Mouse (Mus musculus): Measurements from ENCODE around the gene A830031A19Rik. TPM values are rescaled to one million over a fixed set of nuclear protein-coding genes. Genes with fewer than 3 reads are reported as not detected.

A830031A19Rik gene
- total RNA-seq, 2 experiments from 2014 or later, result not detected

DNA sequence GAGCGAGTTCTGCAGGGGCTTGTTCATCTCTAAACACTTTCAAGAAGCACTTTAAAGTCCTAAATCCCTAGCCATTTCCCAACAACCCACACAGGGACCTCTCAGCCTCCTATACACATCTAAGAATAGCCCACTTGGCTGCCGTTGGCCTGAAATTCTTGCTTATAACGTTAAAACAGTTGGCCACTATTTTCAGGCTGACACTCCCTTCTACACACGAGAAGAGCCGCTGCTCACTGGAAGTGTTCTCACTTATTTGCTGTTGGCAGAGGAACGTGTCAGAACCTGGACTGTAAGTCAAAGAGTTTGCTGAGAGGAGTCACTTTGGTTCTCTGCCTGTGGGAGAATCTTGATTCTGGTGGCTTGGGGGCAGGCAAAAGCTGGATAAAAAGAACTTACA, 30.8 kb downstream of the A830031A19Rik start:
- ATAC-seq (replicated peaks; ENCODE audit: low FRiP score, poor library complexity, severe bottlenecking), result no peak

DNA sequence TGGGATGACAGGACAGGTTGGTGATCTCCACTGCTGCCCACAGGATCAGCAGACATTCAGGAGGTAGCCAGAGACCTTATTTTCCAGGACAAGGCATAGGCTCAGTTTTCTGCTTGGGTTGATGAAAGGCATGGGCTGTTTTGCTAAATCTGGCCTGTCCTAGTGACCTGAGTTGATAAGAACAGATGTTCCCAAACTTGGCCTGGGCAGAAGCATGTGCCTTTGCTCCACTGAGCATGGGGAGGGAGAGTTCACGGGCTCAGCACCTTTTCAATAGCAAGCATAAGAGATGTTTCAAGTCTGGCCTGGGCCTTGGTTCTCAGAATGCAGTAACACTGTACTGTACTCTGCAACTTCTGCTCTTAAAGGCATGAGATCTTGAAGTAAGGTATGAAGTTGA, 54.1 kb downstream of the A830031A19Rik start:
- ATAC-seq (replicated peaks; ENCODE audit: low FRiP score, poor library complexity, severe bottlenecking), result no peak

DNA sequence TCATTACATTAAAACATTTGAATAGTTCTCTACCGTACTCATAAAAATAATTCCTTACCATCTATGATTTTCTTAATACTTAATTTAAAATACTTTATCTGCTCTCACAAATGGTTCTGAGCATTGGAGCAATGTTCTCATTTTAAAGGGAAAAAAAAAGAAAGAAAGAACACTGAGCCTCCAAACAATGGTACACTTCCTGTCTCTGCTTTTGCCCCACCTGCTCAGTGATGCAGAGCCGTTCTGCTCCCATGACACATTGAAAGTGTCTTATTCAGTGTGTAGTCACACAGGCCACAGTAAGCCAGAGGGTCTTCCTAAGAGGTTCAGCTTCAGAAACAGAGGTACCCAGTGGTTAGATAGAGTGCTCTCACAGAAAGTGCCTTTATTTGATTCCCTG, 56.1 kb downstream of the A830031A19Rik start:
- ATAC-seq (replicated peaks; ENCODE audit: low FRiP score, poor library complexity, severe bottlenecking), result no peak

DNA sequence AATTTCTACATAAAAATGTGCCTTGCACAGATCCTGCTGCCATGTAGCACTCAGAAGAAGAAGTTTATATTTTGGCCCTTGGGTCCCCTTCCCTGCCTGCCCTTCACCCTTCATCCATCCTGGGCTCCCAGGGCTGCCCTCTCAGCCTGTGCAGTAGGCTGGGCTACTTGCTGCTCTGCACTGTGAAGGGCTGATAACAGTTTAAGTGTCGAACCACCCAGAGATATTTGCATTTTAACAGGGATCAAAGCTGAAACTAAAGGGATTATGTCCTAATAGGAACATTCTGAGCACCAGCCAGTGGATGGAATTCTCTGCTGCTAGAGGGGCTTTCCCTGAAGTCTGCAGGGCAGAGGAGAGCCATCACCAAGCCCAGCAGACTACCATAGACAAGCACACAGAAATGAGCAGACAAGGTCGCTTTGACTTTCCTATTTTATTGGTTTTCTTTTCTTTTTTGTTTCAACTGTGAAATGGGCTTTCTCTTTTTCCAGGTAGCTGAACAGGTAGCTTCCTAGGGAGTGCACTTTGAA, 58.1 kb downstream of the A830031A19Rik start:
- ATAC-seq (replicated peaks; ENCODE audit: low FRiP score, poor library complexity, severe bottlenecking), result no peak

DNA sequence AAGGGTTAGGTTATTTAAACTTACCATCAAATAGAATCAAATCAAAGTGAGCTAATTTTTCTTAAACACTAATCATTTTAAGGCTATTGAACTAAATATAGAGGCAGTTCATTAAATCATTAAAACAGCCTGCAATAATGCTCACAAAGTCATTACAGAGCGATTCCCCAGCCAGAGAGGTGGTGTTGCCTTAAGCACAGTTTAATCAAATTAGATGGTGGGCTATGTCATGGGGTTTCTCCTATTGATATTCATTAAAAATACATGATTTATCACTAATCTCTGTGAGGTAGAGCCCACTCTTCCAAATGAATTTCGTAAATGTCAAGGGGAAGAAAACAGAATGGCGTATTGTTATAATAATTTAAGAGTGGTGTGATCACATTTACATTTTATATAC, 58.8 kb downstream of the A830031A19Rik start:
- no peak for ATAC-seq (replicated peaks; ENCODE audit: low FRiP score, poor library complexity, severe bottlenecking)

DNA sequence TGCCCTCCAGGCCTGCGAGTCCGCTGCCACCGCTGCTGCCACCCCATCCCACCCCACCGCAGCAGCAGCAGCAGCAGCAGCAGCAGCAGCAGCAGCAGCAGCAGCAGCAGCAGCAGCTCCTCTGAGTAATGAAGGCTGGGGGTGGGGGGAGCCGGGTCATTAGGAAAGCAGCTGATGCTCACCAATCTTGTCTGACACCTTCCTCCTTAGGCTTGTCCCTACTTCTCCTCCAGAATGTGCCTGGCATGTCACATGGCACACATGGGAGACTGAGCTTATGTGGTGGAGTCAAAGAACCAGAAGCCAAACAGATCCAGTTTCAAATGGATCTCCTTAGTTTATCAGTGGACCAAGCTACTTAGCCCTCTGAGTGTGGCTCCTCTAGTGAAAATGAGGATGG, 60.2 kb downstream of the A830031A19Rik start:
- no peak for ATAC-seq (replicated peaks; ENCODE audit: low FRiP score, poor library complexity, severe bottlenecking)

DNA sequence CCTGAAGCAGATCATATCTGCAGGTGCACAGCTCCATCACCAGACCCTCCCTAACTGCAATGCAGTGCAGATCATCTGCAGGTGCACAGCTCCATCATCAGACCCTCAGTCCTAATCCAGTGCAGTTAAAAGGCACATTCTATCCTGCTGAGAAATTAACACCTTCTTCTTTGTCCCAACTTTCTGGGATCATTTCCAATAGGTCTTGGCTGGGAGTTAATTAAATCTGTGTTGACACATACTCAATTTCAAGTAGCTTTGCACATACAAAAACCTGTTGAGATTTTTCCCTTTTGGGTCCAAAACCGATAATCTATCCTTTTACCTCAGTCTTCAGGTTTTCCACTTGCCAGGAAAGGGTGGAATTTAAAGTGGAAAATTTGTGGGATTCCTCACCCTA, 62.6 kb downstream of the A830031A19Rik start:
- no peak for ATAC-seq (replicated peaks; ENCODE audit: low FRiP score, poor library complexity, severe bottlenecking)

DNA sequence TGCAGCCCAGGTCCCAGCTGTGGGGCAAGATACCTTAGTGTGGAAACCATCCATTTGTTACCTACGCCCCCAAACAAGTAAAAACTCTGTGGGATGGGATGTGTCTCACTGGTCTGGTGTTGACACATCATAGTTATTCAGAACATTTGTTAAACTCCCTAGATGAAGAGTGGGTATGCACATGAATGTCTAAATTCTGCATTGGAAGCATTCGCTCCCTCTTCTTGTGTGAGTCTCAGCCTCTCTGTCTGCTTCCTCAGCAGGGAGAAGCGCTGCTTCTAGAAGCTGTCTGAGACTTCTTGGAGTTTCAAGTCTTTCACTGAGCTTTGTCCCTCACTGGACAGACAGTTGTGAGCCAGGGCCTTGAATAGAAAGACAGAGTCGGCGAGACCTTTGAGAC, 65.9 kb downstream of the A830031A19Rik start:
- no peak for ATAC-seq (replicated peaks; ENCODE audit: low FRiP score, poor library complexity, severe bottlenecking)

DNA sequence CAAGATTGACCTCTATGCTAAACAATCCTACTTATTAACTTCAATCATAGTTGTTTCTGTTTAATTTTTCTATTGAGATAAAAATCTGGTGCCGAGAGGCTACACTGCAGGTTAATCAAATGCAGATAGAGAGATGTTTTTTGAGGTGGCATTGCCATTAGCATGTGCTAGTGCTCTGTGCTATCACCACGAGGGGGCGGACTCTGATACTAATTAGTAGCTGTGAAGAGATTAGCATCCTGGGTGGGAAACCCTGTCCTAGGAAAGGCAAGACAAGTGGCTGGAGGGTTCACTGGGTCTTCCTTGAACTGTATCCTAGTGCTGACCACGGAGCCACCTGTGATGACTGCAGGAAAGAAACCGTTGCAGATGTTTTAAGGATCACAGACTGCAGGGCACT, 66.6 kb downstream of the A830031A19Rik start:
- ATAC-seq (replicated peaks; ENCODE audit: low FRiP score, poor library complexity, severe bottlenecking), result no peak

DNA sequence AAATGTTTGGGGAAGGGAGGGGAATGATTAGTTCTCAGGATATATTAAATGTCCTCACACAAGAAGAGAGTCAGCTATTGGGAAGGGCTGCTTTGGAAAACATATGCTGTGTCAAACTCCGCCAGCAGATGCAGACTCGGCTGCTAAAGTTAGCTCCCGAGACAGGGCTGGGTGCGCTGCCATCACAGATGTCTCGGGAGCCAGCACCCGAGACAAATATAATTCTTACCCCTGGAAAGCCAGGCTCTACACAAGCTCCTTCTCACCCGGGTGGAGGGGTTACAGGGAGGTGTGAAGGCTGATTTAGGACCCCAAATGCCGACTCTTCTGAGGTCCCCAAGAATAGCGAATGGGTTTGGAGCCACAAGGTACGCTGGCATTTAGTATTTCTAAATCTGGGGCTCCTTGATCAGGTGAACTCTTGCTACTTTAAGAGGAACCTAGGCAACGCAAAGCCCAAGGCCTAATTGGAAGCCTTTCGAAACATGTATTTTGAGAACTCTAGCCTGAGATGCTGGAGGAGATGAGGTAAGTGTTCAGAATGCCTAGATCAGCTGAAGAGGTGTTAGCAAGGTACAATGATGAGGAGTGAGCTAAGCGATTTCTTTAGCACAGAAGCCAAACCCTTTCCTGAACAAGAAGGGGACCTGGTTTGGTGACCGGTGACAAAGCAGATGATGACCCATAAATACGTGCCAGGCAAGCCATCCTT, 69.3 kb downstream of the A830031A19Rik start:
- ATAC-seq (replicated peaks; ENCODE audit: low FRiP score, poor library complexity, severe bottlenecking), result no peak

DNA sequence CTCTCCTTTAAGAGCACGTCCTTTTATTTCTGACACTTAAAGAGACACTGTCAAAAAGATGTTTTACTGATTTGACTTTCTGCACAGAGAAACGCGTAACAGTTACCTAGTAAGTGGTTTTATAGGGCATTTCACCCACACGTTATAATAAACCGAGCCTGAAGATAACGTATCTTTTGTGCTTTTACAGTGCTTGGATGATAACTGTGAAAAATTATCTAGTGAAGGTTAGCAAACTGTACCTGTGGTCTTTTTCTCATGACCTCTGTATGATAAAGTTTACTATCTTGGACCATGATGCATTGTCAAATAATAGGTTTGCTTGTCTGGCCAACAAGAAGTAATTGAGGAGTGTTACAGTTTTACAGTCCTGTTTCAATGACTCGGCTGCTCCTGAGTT, 74.2 kb downstream of the A830031A19Rik start:
- ATAC-seq (replicated peaks; ENCODE audit: low FRiP score, poor library complexity, severe bottlenecking), result no peak

Other genes with a start within 250 kb of the A830031A19Rik start
- 15.1 and 28.5 TPM in 2 replicates for gene Papolg, start 179.8 kb downstream of the A830031A19Rik start, total RNA-seq (2015; ENCODE audit: low replicate concordance)
- 12.7 and 13.5 TPM in 2 replicates for gene Papolg, start 179.8 kb downstream of the A830031A19Rik start, total RNA-seq (2017; ENCODE audit: low replicate concordance)
- 20.5 and 23.5 TPM in 2 replicates for gene Bcl11a, start 3.0 kb upstream of the A830031A19Rik start, total RNA-seq (2015; ENCODE audit: low replicate concordance)
- 7.4 and 12.9 TPM in 2 replicates for gene Bcl11a, start 3.0 kb upstream of the A830031A19Rik start, total RNA-seq (2017; ENCODE audit: low replicate concordance)

Measured in erythroid progenitor cell, adult 5-6 weeks (primary cell).